Comparison of ENCODE assay signal across 8 mouse cellular contexts in the genomic region with DNA sequence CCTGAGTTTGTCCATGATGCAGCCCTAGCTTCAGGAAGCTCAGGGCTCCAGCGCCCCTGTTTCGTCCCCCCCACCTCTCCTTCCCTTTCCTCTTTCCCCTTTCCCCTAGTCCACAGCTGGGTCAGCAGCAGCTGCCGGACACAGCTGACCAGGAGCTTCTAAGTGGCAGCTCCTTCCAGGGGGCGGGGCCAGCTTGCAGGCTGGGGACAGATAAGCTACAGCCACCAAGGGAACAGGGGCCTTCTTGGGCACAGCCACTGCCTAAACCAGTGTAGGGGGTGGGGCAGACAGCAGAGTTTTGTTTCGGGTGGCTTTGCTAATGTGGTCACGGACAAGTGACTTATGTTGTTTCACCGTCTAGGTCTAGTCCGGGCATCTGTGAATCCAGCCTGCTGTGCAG. TPM values are rescaled to one million over a fixed set of nuclear protein-coding genes. Genes with fewer than 3 reads are reported as not detected.
DNase-seq lines count a peak whose midpoint lies in the region; ATAC-seq and TF ChIP-seq lines count a peak whose summit lies in the region.

A gene (minus strand): TSS at position 90 of the 400 bp plus-strand sequence.

- peaks cover 46% of the 10 kb centered on the region for H3K27me3 ChIP-seq in limb, embryonic 14.5 days (ENCODE audit: control insufficient read depth, insufficient read depth, low read length)
- peaks cover 43% of the 10 kb centered on the region for H3K27me3 ChIP-seq in midbrain, embryonic 14.5 days (ENCODE audit: control insufficient read depth, insufficient read depth, low read length)

- no peak for DNase-seq in left cerebral cortex, adult 2 months (ENCODE audit: extremely low spot score in 1 of 2, low spot score in 2 of 2)
- no peak for DNase-seq in left cerebral cortex, adult 11 months (ENCODE audit: low spot score)
- peak; percentile 72 to 73 for DNase-seq in heart, postnatal 14 days
- DNase-seq in limb, embryonic 14.5 days (ENCODE audit: low spot score): peak; percentile 18
- DNase-seq in midbrain, embryonic 14.5 days: no peak
- no peak for DNase-seq in urinary bladder, postnatal 14 days (ENCODE audit: low spot score)
- no peak for DNase-seq in layer of hippocampus, adult 9-10 months (ENCODE audit: low spot score)

- peak within 1 kb of the TSS; percentile 47 for H3K4me3 ChIP-seq in left cerebral cortex, adult 2 months
- peak within 1 kb of the TSS; percentile 41 for H3K4me3 ChIP-seq in limb, embryonic 14.5 days (replicated peaks; ENCODE audit: low read length)
- peak within 1 kb of the TSS; percentile 32 for H3K4me3 ChIP-seq in midbrain, embryonic 14.5 days (replicated peaks; ENCODE audit: low read depth, low read length)

- WGBS in limb, embryonic 14.5 days: 23% methylated on average over 8 of the region's 8 CpGs
- WGBS in midbrain, embryonic 14.5 days: 10% methylated on average over 8 of the region's 8 CpGs

- peak within 1 kb of the TSS; percentile 70 for H3K27ac ChIP-seq in left cerebral cortex, adult 2 months
- no peak within 1 kb of the TSS for H3K27ac ChIP-seq in limb, embryonic 14.5 days (replicated peaks; ENCODE audit: low read depth, low read length)
- H3K27ac ChIP-seq in midbrain, embryonic 14.5 days (replicated peaks; ENCODE audit: low read depth, low read length): no peak within 1 kb of the TSS

- no peak for TF ChIP-seq CTCF in left cerebral cortex, adult 2 months (IDR thresholded peaks at IDR 0.05)

- peak within 1 kb of the TSS; percentile 46 for H3K9ac ChIP-seq in limb, embryonic 14.5 days (ENCODE audit: low read depth, low read length, severe bottlenecking)
- peak within 1 kb of the TSS; percentile 34; the same call in 1 of the 2 replicates for H3K9ac ChIP-seq in midbrain, embryonic 14.5 days (replicated peaks; ENCODE audit: low read length)

- H3K36me3 ChIP-seq in limb, embryonic 14.5 days (ENCODE audit: control insufficient read depth, insufficient read depth, low read length): 0 out of 2 replicates have a peak, but pooled peaks cover 3% of the 10 kb centered on the region
- H3K36me3 ChIP-seq in midbrain, embryonic 14.5 days (ENCODE audit: control insufficient read depth, insufficient read depth, low read length): no peaks in the 10 kb centered on the region

- ATAC-seq in erythroblast, adult 5-6 weeks (replicated peaks; ENCODE audit: low FRiP score, poor library complexity, severe bottlenecking): peak; percentile 81
- peak; percentile 58 for ATAC-seq in limb, embryonic 14.5 days (ENCODE audit: low FRiP score, low read depth)
- ATAC-seq in midbrain, embryonic 14.5 days (ENCODE audit: low FRiP score, low TSS enrichment): no peak

- TF ChIP-seq POLR2A in limb, embryonic 14.5 days (IDR thresholded peaks at IDR 0.05; ENCODE audit: borderline replicate concordance, extremely low read depth, insufficient read depth, insufficient read length): no peak

- peak within 1 kb of the TSS; percentile 92 for H3K4me2 ChIP-seq in limb, embryonic 14.5 days (replicated peaks; ENCODE audit: low read depth, low read length, severe bottlenecking)
- H3K4me2 ChIP-seq in midbrain, embryonic 14.5 days (ENCODE audit: low read length): peak within 1 kb of the TSS; percentile 55

- H3K4me1 ChIP-seq in limb, embryonic 14.5 days (ENCODE audit: control insufficient read depth, insufficient read depth, low read length): peaks cover 7% of the 10 kb centered on the region; the same call in 1 of the 2 replicates
- peaks cover 14% of the 10 kb centered on the region for H3K4me1 ChIP-seq in midbrain, embryonic 14.5 days (ENCODE audit: control insufficient read depth, insufficient read depth, low read length)

- no peaks in the 10 kb centered on the region for H3K9me3 ChIP-seq in limb, embryonic 14.5 days (ENCODE audit: control insufficient read depth, low read length)
- no peaks in the 10 kb centered on the region for H3K9me3 ChIP-seq in midbrain, embryonic 14.5 days (ENCODE audit: control insufficient read depth, low read length)

- intact Hi-C loops in left cerebral cortex, adult 2 months (cut with DNase I): loop anchor here (2.0 kb wide), 2 partner anchors 39 to 47 kb away; a partner anchor contains a TSS
- intact Hi-C loops in heart, postnatal 14 days (cut with DNase I): no loop called here

RNA-seq across cellular contexts. Expression of the gene that starts here (rescaled TPM):
- 10 to 100 TPM; 10.2 to 12.1 TPM for total RNA-seq in left cerebral cortex, adult 2 months (2021)
- total RNA-seq in erythroblast, adult 5-6 weeks (2015; ENCODE audit: low replicate concordance): 68.1 and 70.3 TPM in 2 replicates
- total RNA-seq in erythroblast, adult 5-6 weeks (2017; ENCODE audit: low replicate concordance): 70.3 and 91.0 TPM in 2 replicates
- total RNA-seq in heart, postnatal 14 days (2021): 1 to 10 TPM; 1.6 to 2.5 TPM
- polyA plus RNA-seq in limb, embryonic 14.5 days (2012; rRNA removed): 6.7 and 8.0 TPM in 2 replicates
- 4.1 and 5.9 TPM in 2 replicates for polyA plus RNA-seq in limb, embryonic 14.5 days (2014; fragmentation: Nextera tagmentation; extraction: Ambion mirVana)
- polyA plus RNA-seq in midbrain, embryonic 14.5 days (2014; fragmentation: Nextera tagmentation; extraction: Ambion mirVana): 0.65 and 2.0 TPM in 2 replicates

Comparison
In these comparisons a context has a peak if more than half of its experiments do, and no peak if none do; other contexts are left out.
1. RNA of the gene that starts here (total RNA-seq): 68.1 to 91.0 TPM in erythroblast, adult 5-6 weeks; 10.2 to 12.1 TPM in left cerebral cortex, adult 2 months and 1.6 to 2.5 TPM in heart, postnatal 14 days; every median in the first group is over 4 times any median in the second.
2. DNase-seq: peak in heart, postnatal 14 days (2 of 2) and limb, embryonic 14.5 days (single experiment); none in left cerebral cortex, adult 2 months (0 of 2), left cerebral cortex, adult 11 months (single experiment), midbrain, embryonic 14.5 days (single experiment), urinary bladder, postnatal 14 days (single experiment) and layer of hippocampus, adult 9-10 months (single experiment).
3. Peak in every context shown above with its lines, with median percentiles within 50 percentile points of each other: H3K4me3 ChIP-seq.